27 mouse cellular contexts compared by ENCODE assay signal in the genomic region with DNA sequence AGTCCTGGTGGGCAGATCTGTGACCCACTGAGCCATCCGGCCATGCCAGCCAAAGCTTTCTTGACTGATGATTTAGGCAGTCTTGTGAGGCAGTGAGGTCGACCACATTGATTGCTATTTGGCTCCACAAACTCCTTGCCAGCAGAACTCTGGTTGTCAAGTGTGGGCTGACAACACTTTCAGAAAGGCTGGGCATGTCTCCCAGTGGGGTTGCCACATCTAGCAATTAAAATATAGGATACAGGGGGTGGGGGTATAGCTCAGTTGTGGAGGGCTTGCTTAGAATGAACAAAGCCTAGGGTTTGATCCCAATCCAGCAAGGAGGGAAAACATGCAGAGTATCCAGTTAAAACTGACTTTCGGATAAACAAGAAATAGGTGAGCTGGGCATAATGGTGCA. TPM values are rescaled to one million over a fixed set of nuclear protein-coding genes. Genes with fewer than 3 reads are reported as not detected.
DNase-seq lines count a peak whose midpoint lies in the region; ATAC-seq lines count a peak whose summit lies in the region.
"Had no signal": no experiment of that assay in that cellular context is flagged by ENCODE, and none has a peak within 500 bp of the region (broad histone marks: within the 10 kb centered on the region; RNA-seq: fewer than 3 reads in every experiment).

No protein-coding gene starts in this region.

- WGBS in midbrain, embryonic 15.5 days = 67% methylated on average over 3 of the region's 3 CpGs

- H3K4me3 ChIP-seq in midbrain, embryonic 15.5 days = no peak overlapping the region
- H3K4me3 ChIP-seq: gastrocnemius, adult 2 months; heart, embryonic 13.5 days; hindbrain, embryonic 15.5 days; intestine, embryonic 15.5 days; limb, embryonic 12.5 days; liver, embryonic 13.5 days; lung, embryonic 15.5 days; neural tube, embryonic 13.5 days had no signal

- H3K9ac ChIP-seq in midbrain, embryonic 15.5 days = no peak overlapping the region
- H3K9ac ChIP-seq: heart, embryonic 13.5 days; hindbrain, embryonic 15.5 days; intestine, embryonic 15.5 days; limb, embryonic 12.5 days; liver, embryonic 13.5 days; lung, embryonic 15.5 days; neural tube, embryonic 13.5 days had no signal

- intact Hi-C loops in left cerebral cortex, postnatal 14 days (cut with DNase I) = no loop called here

- no peaks in the 10 kb centered on the region for H3K36me3 ChIP-seq in midbrain, embryonic 15.5 days (replicated peaks)
- H3K36me3 ChIP-seq: heart, embryonic 13.5 days; hindbrain, embryonic 15.5 days; intestine, embryonic 15.5 days; limb, embryonic 12.5 days; liver, embryonic 13.5 days; lung, embryonic 15.5 days; neural tube, embryonic 13.5 days had no signal

- H3K27ac ChIP-seq in midbrain, embryonic 15.5 days = no peak overlapping the region
- H3K27ac ChIP-seq: gastrocnemius, adult 2 months; hindbrain, embryonic 15.5 days; intestine, embryonic 15.5 days; limb, embryonic 12.5 days; liver, embryonic 13.5 days; lung, embryonic 15.5 days; macrophage; neural tube, embryonic 13.5 days had no signal

- no peaks in the 10 kb centered on the region for H3K27me3 ChIP-seq in midbrain, embryonic 15.5 days (replicated peaks)
- H3K27me3 ChIP-seq: heart, embryonic 13.5 days; hindbrain, embryonic 15.5 days; intestine, embryonic 15.5 days; limb, embryonic 12.5 days; liver, embryonic 13.5 days; lung, embryonic 15.5 days; neural tube, embryonic 13.5 days; Patski had no signal

- no peaks in the 10 kb centered on the region for H3K4me1 ChIP-seq in midbrain, embryonic 15.5 days
- H3K4me1 ChIP-seq: hindbrain, embryonic 15.5 days; intestine, embryonic 15.5 days; limb, embryonic 12.5 days; liver, embryonic 13.5 days; lung, embryonic 15.5 days; neural tube, embryonic 13.5 days had no signal

- no peaks in the 10 kb centered on the region for H3K9me3 ChIP-seq in midbrain, embryonic 15.5 days
- H3K9me3 ChIP-seq: heart, embryonic 13.5 days; hindbrain, embryonic 15.5 days; intestine, embryonic 15.5 days; limb, embryonic 12.5 days; liver, embryonic 13.5 days; lung, embryonic 15.5 days; neural tube, embryonic 13.5 days had no signal

- DNase-seq in left cerebral cortex, adult 18-20 months (ENCODE audit: low spot score in 2 of 2) = peak; percentile 14 to 36
- no peak for DNase-seq in left cerebral cortex, adult 11 months (ENCODE audit: low spot score)
- DNase-seq in left cerebral cortex, postnatal 14 days (ENCODE audit: low spot score in 2 of 2) = peak; percentile 48 to 59
- DNase-seq in right cerebral cortex, postnatal 36 days (ENCODE audit: low spot score in 2 of 2) = peak; percentile 23 to 35
- DNase-seq in gastrocnemius, adult 18-20 months (ENCODE audit: low spot score) = no peak
- DNase-seq: adrenal gland, postnatal 14 days; cerebellum, adult 18-20 months; cerebellum, postnatal 36 days; gastrocnemius, adult 2 months; heart, postnatal 36 days; kidney, adult 9 months; kidney, postnatal 25 days; layer of hippocampus, adult 9-11 months; liver, embryonic 13.5 days; thymus, postnatal 4 days had no signal

- peak; percentile 70 for ATAC-seq in frontal cortex, adult (ENCODE audit: low TSS enrichment)
- ATAC-seq in midbrain, embryonic 15.5 days (replicated peaks) = no peak
- ATAC-seq: intestine, embryonic 15.5 days; Patski had no signal

- no peak overlapping the region for H3K4me2 ChIP-seq in midbrain, embryonic 15.5 days
- H3K4me2 ChIP-seq: heart, embryonic 13.5 days; hindbrain, embryonic 15.5 days; intestine, embryonic 15.5 days; limb, embryonic 12.5 days; liver, embryonic 13.5 days; lung, embryonic 15.5 days; midbrain, embryonic 11.5 days; neural tube, embryonic 13.5 days had no signal

RNA-seq across cellular contexts. Expression of gene Tcf23, which starts 25.6 kb away (rescaled TPM):
- total RNA-seq in left cerebral cortex, adult 18-20 months (2021) = under 1 TPM; 0.14 to 0.16 TPM
- under 1 TPM in 1 of 2 experiments, not detected in 1; 0.09 TPM for total RNA-seq in left cerebral cortex, postnatal 14 days (2021)
- polyA plus RNA-seq in midbrain, embryonic 15.5 days (2015; fragmentation: Nextera tagmentation; extraction: Ambion mirVana) = 0.08 TPM in 1 of 2 replicates, not detected in the other
- under 1 TPM; 0.07 to 0.21 TPM for total RNA-seq in gastrocnemius, adult 18-20 months (2021)
- polyA plus RNA-seq: forebrain, embryonic 11.5 days; hindbrain, embryonic 15.5 days; limb, embryonic 12.5 days; macrophage; midbrain, embryonic 11.5 days; neural tube, embryonic 13.5 days; Patski had no signal

RNA-seq across cellular contexts. Expression of gene Preb, which starts 33.9 kb away (rescaled TPM):
- total RNA-seq in left cerebral cortex, adult 18-20 months (2021) = 100 to 1,000 TPM; 121 to 133 TPM
- 100 to 1,000 TPM; 122 to 140 TPM for total RNA-seq in left cerebral cortex, postnatal 14 days (2021)
- 110 and 113 TPM in 2 replicates for polyA plus RNA-seq in midbrain, embryonic 15.5 days (2015; fragmentation: Nextera tagmentation; extraction: Ambion mirVana)
- total RNA-seq in gastrocnemius, adult 18-20 months (2021) = 10 to 100 TPM; 70.5 to 78.2 TPM

RNA-seq across cellular contexts. Expression of gene Cgref1, which starts 48.7 kb away (rescaled TPM):
- 10 to 100 TPM; 26.1 to 28.6 TPM for total RNA-seq in left cerebral cortex, adult 18-20 months (2021)
- 10 to 100 TPM; 33.2 to 35.3 TPM for total RNA-seq in left cerebral cortex, postnatal 14 days (2021)
- 62.7 and 66.5 TPM in 2 replicates for polyA plus RNA-seq in midbrain, embryonic 15.5 days (2015; fragmentation: Nextera tagmentation; extraction: Ambion mirVana)
- 1 to 10 TPM; 3.0 to 3.9 TPM for total RNA-seq in gastrocnemius, adult 18-20 months (2021)
- polyA plus RNA-seq: macrophage had no signal

RNA-seq across cellular contexts. Expression of gene Atraid, which starts 54.0 kb away (rescaled TPM):
- total RNA-seq in left cerebral cortex, adult 18-20 months (2021) = 10 to 100 TPM; 70.6 to 73.8 TPM
- 10 to 100 TPM; 71.4 to 75.3 TPM for total RNA-seq in left cerebral cortex, postnatal 14 days (2021)
- polyA plus RNA-seq in midbrain, embryonic 15.5 days (2015; fragmentation: Nextera tagmentation; extraction: Ambion mirVana) = 161 and 164 TPM in 2 replicates
- 10 to 100 TPM; 45.3 to 45.4 TPM for total RNA-seq in gastrocnemius, adult 18-20 months (2021)

RNA-seq across cellular contexts. Expression of gene Slc5a6, which starts 54.6 kb away (rescaled TPM):
- 10 to 100 TPM; 19.3 to 20.9 TPM for total RNA-seq in left cerebral cortex, adult 18-20 months (2021)
- 10 to 100 TPM; 11.8 to 18.0 TPM for total RNA-seq in left cerebral cortex, postnatal 14 days (2021)
- 26.9 and 29.1 TPM in 2 replicates for polyA plus RNA-seq in midbrain, embryonic 15.5 days (2015; fragmentation: Nextera tagmentation; extraction: Ambion mirVana)
- total RNA-seq in gastrocnemius, adult 18-20 months (2021) = 1 to 10 TPM; 4.3 to 5.7 TPM

Comparison
In these comparisons a context has a peak if more than half of its experiments do, and no peak if none do; other contexts are left out.
1. DNase-seq: peak in left cerebral cortex, adult 18-20 months (2 of 2), left cerebral cortex, postnatal 14 days (2 of 2) and right cerebral cortex, postnatal 36 days (2 of 2); none in left cerebral cortex, adult 11 months (single experiment) and gastrocnemius, adult 18-20 months (single experiment).
2. RNA of gene Cgref1, which starts 48.7 kb away (total RNA-seq): 33.2 to 35.3 TPM in left cerebral cortex, postnatal 14 days and 26.1 to 28.6 TPM in left cerebral cortex, adult 18-20 months; 3.0 to 3.9 TPM in gastrocnemius, adult 18-20 months; every median in the first group is over 4 times any median in the second.